Mouse (Mus musculus): ENCODE measurements around the gene Ccl21b. TPM values are rescaled to one million over a fixed set of nuclear protein-coding genes. Genes with fewer than 3 reads are reported as not detected.

The Ccl21b gene
- polyA plus RNA-seq (2012; rRNA removed) = not detected in 2 replicates

GRCm38 (mm10) chr4:42255467-42255866, at the start of gene Ccl21b:
Ccl21b (plus strand) TSS chr4:42255767.

GRCm38 (mm10) chr4:42240339-42240738, 15.2 kb upstream of the Ccl21b start, which contains the start of gene Gm10600:
Gm10600 (plus strand) TSS chr4:42240639.

GRCm38 (mm10) chr4:42293967-42294366, 38.4 kb downstream of the Ccl21b start, which contains the start of gene Gm21953:
Gm21953 (plus strand) TSS chr4:42294267.

Other genes with a start within 250 kb of the Ccl21b start
- gene Gm21093, start 221.0 kb upstream of the Ccl21b start, polyA plus RNA-seq (2012; rRNA removed) = 1.6 and 1.9 TPM in 2 replicates
- gene Gm3893, start 164.6 kb upstream of the Ccl21b start, polyA plus RNA-seq (2012; rRNA removed) = not detected in 2 replicates
- gene Gm13304, start 140.9 kb upstream of the Ccl21b start, polyA plus RNA-seq (2012; rRNA removed) = not detected in 2 replicates
- gene Gm13306, start 102.3 kb upstream of the Ccl21b start, polyA plus RNA-seq (2012; rRNA removed) = 2.4 and 4.9 TPM in 2 replicates
- 0.24 and 0.36 TPM in 2 replicates for gene Gm13305, start 87.2 kb upstream of the Ccl21b start, polyA plus RNA-seq (2012; rRNA removed)
- gene Gm10600, start 15.1 kb upstream of the Ccl21b start, polyA plus RNA-seq (2012; rRNA removed) = not detected in 2 replicates
- gene Gm21953, start 38.5 kb downstream of the Ccl21b start, polyA plus RNA-seq (2012; rRNA removed) = not detected in 2 replicates
- gene Fam205a3, start 62.6 kb downstream of the Ccl21b start, polyA plus RNA-seq (2012; rRNA removed) = 0.32 and 0.38 TPM in 2 replicates
- gene Gm21586, start 183.6 kb downstream of the Ccl21b start, polyA plus RNA-seq (2012; rRNA removed) = not detected in 2 replicates
- 0.80 and 1.0 TPM in 2 replicates for gene Gm2163, start 211.0 kb downstream of the Ccl21b start, polyA plus RNA-seq (2012; rRNA removed)